Mouse (Mus musculus) gastrocnemius, postnatal 25 days (tissue): ENCODE results near the gene Mapk13. TPM values are rescaled to one million over a fixed set of nuclear protein-coding genes. Genes with fewer than 3 reads are reported as not detected.

Source experiments
- DNase-seq: peaks from one replicate; pipeline ENCODE4 v3.0.0; 2022
- total RNA-seq, 2 experiments: library from RNA; stranded (reverse); gene quantifications; 1 replicate in 1 of 2; 2 replicates in 1 of 2; pipeline ENCODE4 v1.2.3; 2021

Gene Mapk13
- total RNA-seq, 2 experiments from 2014 or later, result 0.16 TPM; not detected in 1

- DNase-seq, result no peak
Observed at GRCm38 (mm10) chr17:28775161-28775560, 6.1 kb downstream of the Mapk13 start.

GRCm38 (mm10) chr17:28776817-28777216, 7.7 kb downstream of the Mapk13 start:
- DNase-seq, result no peak

GRCm38 (mm10) chr17:28777231-28778005, 8.3 kb downstream of the Mapk13 start:
- peak; percentile 81 for DNase-seq

- DNase-seq, result no peak
Observed at GRCm38 (mm10) chr17:28779735-28780134, 10.6 kb downstream of the Mapk13 start.

GRCm38 (mm10) chr17:28780836-28781235, 11.7 kb downstream of the Mapk13 start:
- no peak for DNase-seq

GRCm38 (mm10) chr17:28781290-28782045, 12.4 kb downstream of the Mapk13 start:
- DNase-seq, result no peak

- DNase-seq, result no peak
Observed at GRCm38 (mm10) chr17:28785036-28785435, 15.9 kb downstream of the Mapk13 start.

GRCm38 (mm10) chr17:28787507-28787906, 18.4 kb downstream of the Mapk13 start:
- DNase-seq, result no peak

- no peak for DNase-seq
Observed at GRCm38 (mm10) chr17:28797031-28797430, 27.9 kb downstream of the Mapk13 start.

GRCm38 (mm10) chr17:28799291-28800160, 30.4 kb downstream of the Mapk13 start:
- no peak for DNase-seq

GRCm38 (mm10) chr17:28800281-28800670, 31.2 kb downstream of the Mapk13 start:
- DNase-seq, result no peak

GRCm38 (mm10) chr17:28800671-28801412, 31.7 kb downstream of the Mapk13 start, which contains the start of gene Brpf3:
Brpf3 (plus strand) TSS chr17:28801090.
- DNase-seq, result peak; percentile 86

- peak; percentile 99 for DNase-seq
Observed at GRCm38 (mm10) chr17:28801474-28802005, 32.4 kb downstream of the Mapk13 start.

GRCm38 (mm10) chr17:28802006-28802481, 32.9 kb downstream of the Mapk13 start:
- DNase-seq, result no peak

- DNase-seq, result no peak
Observed at GRCm38 (mm10) chr17:28803316-28803715, 34.2 kb downstream of the Mapk13 start.

GRCm38 (mm10) chr17:28804973-28805372, 35.9 kb downstream of the Mapk13 start:
- DNase-seq, result no peak

GRCm38 (mm10) chr17:28806770-28807169, 37.7 kb downstream of the Mapk13 start:
- no peak for DNase-seq

- no peak for DNase-seq
Observed at GRCm38 (mm10) chr17:28808714-28809113, 39.6 kb downstream of the Mapk13 start.

- no peak for DNase-seq
Observed at GRCm38 (mm10) chr17:28809175-28809831, 40.2 kb downstream of the Mapk13 start.

GRCm38 (mm10) chr17:28812345-28812744, 43.2 kb downstream of the Mapk13 start:
- no peak for DNase-seq
